Mouse (Mus musculus) kidney, adult 2 months (tissue): ENCODE results near the gene Ttyh3. TPM values are rescaled to one million over a fixed set of nuclear protein-coding genes. Genes with fewer than 3 reads are reported as not detected.
A peak's percentile ranks its signal among the peaks of the same experiment; 100 is the strongest.

Experiments used
- DNase-seq: peaks from one replicate; pipeline ENCODE4 v3.0.0; 2021
- H3K27ac ChIP-seq: fragments of 200-500 bp; 2 replicates; pipeline ENCODE4 v1.5.1; 2012; ENCODE audit warnings: low read depth, low read length, control low read depth, inconsistent platforms; ENCODE audit not compliant: insufficient read depth
- H3K27me3 ChIP-seq: fragments of 200-500 bp; replicated peaks from 2 replicates; pipeline ENCODE4 v1.6.1; 2012; ENCODE audit warnings: mild to moderate bottlenecking, moderate library complexity, low read length, inconsistent platforms; ENCODE audit not compliant: control insufficient read depth, insufficient read depth
- H3K36me3 ChIP-seq: fragments of 200-500 bp; 2 replicates; pipeline ENCODE4 v1.6.1; 2012; ENCODE audit warnings: mild to moderate bottlenecking, moderate library complexity, low read length, inconsistent platforms; ENCODE audit not compliant: control insufficient read depth, insufficient read depth
- H3K4me1 ChIP-seq: fragments of 200-500 bp; 2 replicates; pipeline ENCODE4 v1.6.1; 2011; ENCODE audit warnings: low read length; ENCODE audit not compliant: control insufficient read depth, insufficient read depth
- H3K4me3 ChIP-seq: fragments of 200-500 bp; 2 replicates; pipeline ENCODE4 v1.5.1; 2011; ENCODE audit warnings: mild to moderate bottlenecking, low read depth, low read length, control low read depth; ENCODE audit not compliant: insufficient read depth
- CTCF ChIP-seq: fragments of 200-500 bp; conservative IDR thresholded peaks from 2 replicates; pipeline ENCODE4 v1.5.1; 2011; ENCODE audit warnings: low read depth, mild to moderate bottlenecking, control low read depth, low read length, moderate library complexity, mixed read lengths; ENCODE audit not compliant: insufficient read depth, insufficient read length
- POLR2A ChIP-seq: fragments of 200-500 bp; IDR thresholded peaks from one replicate; pipeline ENCODE4 v1.6.1; 2011; ENCODE audit warnings: low read depth, low read length, control low read depth
- WGBS: fragments of 180-500 bp; shearing (Covaris S2); methylation state at CpG from one replicate; pipeline ENCODE4 v1.1.7; 2018; 5-methylcytosine and 5-hydroxymethylcytosine counted together
- polyA plus RNA-seq: library from polyadenylated mRNA; depleted of rRNA; stranded (reverse); fragments of >200 nt; gene quantifications from 2 replicates; pipeline ENCODE4 v1.2.3, GENCODE M21; 2012

Gene Ttyh3
- polyA plus RNA-seq, 1 experiment = 35.6 TPM

DNA sequence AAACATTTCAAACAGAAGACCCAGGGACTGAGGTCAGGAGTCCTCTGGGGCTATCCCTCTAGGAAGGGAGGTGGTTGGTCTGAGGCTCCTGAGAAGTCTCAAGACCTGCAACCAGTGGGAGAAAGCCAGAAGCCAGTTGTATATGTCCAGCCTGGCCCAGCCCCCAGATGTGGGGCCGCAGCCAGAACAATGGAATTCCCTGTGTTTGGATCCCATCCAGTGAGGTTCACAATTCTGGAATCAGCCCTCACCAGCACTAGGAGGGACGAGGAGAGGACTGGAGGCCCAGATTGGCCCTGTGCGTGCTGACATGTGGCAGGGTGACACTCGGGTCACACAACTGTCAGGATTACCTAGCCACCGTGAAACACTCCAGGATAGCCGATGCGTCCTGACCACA, 3.8 kb upstream of the Ttyh3 start:
- TF ChIP-seq POLR2A (no peak), CTCF (no peak)
- WGBS = 56% methylated on average over 7 of the region's 7 CpGs
- H3K36me3 ChIP-seq = no peaks in the 10 kb centered on the region
- peaks cover 7% of the 10 kb centered on the region for H3K4me1 ChIP-seq
- H3K27me3 ChIP-seq = no peaks in the 10 kb centered on the region
- peak; percentile 38 for DNase-seq
- H3K27ac ChIP-seq = no peak overlapping the region
- H3K4me3 ChIP-seq = no peak overlapping the region

DNA sequence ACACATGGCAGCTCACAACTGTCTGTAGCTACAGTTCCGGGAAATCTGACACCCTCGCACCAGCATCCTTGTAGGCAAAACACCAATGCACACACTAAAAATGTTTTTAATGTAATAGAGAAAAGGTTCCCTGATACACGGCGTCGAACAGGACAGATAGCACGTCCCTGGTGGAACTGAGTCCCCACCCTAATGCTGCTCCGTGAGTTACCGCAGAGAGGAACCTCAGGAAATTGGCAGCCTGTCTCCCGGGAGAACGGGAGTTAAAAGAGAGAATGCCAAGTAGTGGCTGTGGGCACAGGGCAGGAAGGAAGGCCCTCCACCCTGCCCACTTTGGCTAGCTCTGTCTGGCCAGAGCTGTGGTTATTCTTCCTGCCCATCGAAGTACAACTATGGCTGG, 2.4 kb upstream of the Ttyh3 start:
- H3K36me3 ChIP-seq = no peaks in the 10 kb centered on the region
- H3K27ac ChIP-seq = no peak overlapping the region
- no peak overlapping the region for H3K4me3 ChIP-seq
- 69% methylated on average over 11 of the region's 11 CpGs for WGBS
- no peaks in the 10 kb centered on the region for H3K27me3 ChIP-seq
- no peak for TF ChIP-seq CTCF
- no peak for TF ChIP-seq POLR2A
- H3K4me1 ChIP-seq = peaks cover 12% of the 10 kb centered on the region
- no peak for DNase-seq

DNA sequence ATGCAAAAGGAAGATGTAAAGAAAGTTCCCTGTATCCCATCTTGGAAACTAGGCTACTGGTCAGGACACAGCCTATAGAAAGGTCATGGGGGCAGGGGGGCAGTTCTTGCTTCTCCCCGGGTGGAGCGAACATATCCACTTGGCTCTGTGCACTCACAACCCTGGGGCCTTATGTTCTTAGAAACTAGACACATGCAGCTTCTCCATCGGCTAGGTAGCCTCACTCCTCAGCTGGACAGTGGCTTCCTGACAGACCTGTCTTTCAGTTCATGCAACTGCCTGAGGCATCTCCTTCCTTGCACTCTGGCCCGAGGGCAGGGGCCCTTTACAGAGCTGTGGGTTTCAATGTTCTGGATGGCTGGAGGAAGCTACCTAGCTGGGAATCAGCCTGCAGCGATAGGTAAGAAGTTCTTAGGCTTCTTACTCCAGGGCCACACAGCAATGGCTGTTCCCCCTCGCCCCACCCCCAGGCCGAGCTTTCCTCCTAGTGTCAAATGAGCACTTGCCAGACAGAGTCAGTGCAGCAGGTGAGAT, 1.1 kb upstream of the Ttyh3 start:
- Histone ChIP-seq H3K36me3 (no peaks in the 10 kb centered on the region), H3K27me3 (no peaks in the 10 kb centered on the region), H3K4me1 (peaks cover 12% of the 10 kb centered on the region), H3K27ac (no peak overlapping the region), H3K4me3 (no peak overlapping the region)
- no peak for DNase-seq
- TF ChIP-seq POLR2A (no peak), CTCF (no peak)
- WGBS = 73% methylated on average over 7 of the region's 7 CpGs

DNA sequence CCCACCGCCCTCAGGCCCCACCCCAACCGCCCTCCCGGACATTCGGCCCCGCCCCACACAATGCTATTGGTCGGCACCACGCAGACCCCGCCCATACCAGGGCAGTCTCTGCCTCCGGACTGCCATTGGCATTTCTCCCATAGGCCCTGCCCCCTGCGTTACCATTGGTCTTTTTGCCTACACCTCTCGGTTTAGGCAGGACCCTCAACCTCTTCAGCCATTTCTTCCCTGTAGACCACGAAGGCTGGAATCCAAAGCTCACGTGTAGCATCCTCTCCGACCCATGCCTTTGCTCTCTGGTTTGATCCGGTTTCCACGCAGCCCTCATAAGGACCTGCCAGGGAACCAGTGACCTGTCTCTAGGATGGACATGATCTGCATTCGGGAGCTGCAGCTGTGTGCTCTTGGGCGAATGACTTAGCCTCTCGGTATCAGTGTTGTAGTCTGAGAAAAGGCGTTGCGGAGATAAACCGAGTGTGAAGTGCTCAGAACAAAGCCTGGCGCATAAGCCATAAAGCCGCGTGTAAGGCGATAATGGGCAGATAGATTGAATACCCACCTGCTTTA, 353 bp upstream of the Ttyh3 start:
- Histone ChIP-seq H3K36me3 (no peaks in the 10 kb centered on the region), H3K27me3 (no peaks in the 10 kb centered on the region), H3K4me1 (peaks cover 12% of the 10 kb centered on the region), H3K27ac (no peak overlapping the region), H3K4me3 (peak overlapping the region; percentile 35)
- TF ChIP-seq POLR2A = no peak
- TF ChIP-seq CTCF = no peak
- peak; percentile 99 for DNase-seq
- WGBS = 11% methylated on average over 26 of the region's 26 CpGs

DNA sequence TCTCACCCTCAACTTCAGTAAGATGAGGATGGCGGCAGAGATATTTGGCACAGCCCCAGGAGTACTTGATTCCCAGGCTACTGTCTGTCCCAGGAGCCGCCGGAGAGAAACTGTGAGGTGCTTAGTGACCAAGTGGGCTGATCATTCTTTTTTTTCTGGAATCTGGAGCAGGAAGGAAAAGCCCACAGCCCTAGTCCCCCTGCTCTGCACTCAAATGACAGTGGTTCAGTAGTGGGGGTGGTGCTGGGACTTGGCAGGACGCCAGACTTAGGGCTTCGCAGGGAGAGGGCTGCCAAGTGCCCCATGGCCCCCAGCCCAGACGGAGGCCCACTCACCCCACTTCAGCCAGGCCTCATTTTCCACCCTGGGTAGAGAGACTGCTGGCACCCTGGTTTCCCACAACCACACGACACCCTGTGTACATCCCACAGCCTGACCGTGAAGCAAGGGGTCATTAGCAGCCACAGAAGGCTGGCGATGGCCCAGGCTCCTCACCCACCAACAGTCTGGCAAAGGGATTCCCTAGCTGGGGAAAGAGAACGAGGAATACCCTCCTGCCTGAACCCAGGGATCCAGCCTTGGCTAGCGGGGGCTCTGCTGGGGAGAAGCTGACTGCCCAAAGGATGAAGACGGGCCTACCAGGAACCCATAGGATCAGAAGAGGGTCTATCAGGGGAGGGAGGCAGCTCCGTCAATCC, 861 bp downstream of the Ttyh3 start:
- H3K4me3 ChIP-seq = peak overlapping the region; percentile 61
- DNase-seq = peak; percentile 59
- H3K27me3 ChIP-seq = no peaks in the 10 kb centered on the region
- no peak overlapping the region for H3K27ac ChIP-seq
- peaks cover 12% of the 10 kb centered on the region for H3K4me1 ChIP-seq
- TF ChIP-seq POLR2A = no peak
- no peak for TF ChIP-seq CTCF
- H3K36me3 ChIP-seq = no peaks in the 10 kb centered on the region
- WGBS = 7% methylated on average over 13 of the region's 13 CpGs

DNA sequence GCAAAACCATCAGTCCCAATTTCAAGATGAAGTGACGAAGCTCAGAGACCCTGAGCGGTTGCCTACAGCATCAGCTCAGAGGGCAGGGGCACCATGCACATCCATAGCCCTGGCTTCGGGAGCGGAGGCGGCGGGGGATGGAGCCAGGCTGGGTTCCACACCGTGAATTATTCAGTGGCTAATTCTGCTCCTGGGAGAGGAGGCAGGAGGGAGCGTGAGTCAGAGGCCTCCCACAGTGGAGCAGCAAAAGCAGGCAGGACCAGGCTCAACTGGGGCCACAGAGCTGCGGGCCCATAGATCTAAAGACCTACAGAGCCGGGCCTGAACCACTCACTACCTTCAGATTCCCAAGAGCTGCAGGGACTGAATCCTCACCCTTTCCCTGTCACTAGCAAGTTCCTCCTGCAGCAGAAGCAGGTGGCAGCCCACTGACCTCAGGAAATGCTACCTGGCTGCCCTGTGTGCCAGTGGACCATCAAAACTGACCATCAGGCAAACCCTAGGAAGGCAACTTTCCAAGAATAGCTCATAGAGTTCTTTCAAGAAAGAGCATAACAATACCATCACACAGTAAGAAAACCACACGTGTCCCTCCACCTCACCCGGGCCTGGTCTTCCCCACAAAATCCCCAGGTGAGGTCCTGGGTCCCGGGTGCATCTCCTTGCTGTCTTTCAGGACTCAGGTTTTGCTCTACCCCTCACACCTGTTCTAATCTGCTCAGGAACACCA, 1.6 kb downstream of the Ttyh3 start:
- peak overlapping the region; percentile 61; the same call in 1 of the 2 replicates for H3K4me3 ChIP-seq
- no peaks in the 10 kb centered on the region for H3K27me3 ChIP-seq
- no peak for DNase-seq
- TF ChIP-seq POLR2A = no peak
- TF ChIP-seq CTCF = no peak
- 67% methylated on average over 13 of the region's 13 CpGs for WGBS
- peaks cover 12% of the 10 kb centered on the region for H3K4me1 ChIP-seq
- H3K27ac ChIP-seq = no peak overlapping the region
- no peaks in the 10 kb centered on the region for H3K36me3 ChIP-seq

DNA sequence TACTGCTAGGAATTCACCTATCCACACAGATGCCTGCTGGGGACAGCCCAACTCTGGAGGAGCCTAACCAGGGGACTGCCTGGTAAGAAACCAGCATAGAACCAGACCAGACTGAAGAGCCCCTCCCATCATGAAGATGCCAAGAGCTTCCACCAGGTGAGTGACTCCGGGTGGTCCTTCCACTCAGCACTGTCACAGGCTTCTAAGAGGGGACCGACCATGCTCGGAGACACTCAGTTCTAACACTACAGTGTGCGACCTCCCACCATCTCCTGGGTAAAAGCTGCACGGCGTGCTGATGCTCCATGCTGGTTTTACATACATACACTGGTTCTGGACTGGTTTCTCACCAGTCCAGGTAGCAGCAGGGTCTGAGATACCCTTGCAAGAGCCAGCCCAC, 2.7 kb downstream of the Ttyh3 start:
- no peak for DNase-seq
- no peak overlapping the region for H3K27ac ChIP-seq
- no peaks in the 10 kb centered on the region for H3K27me3 ChIP-seq
- peaks cover 12% of the 10 kb centered on the region for H3K4me1 ChIP-seq
- no peak overlapping the region for H3K4me3 ChIP-seq
- TF ChIP-seq POLR2A (no peak), CTCF (no peak)
- no peaks in the 10 kb centered on the region for H3K36me3 ChIP-seq
- 92% methylated on average over 6 of the region's 6 CpGs for WGBS
